Mouse (Mus musculus) CH12.LX (cell line): ENCODE results near the gene Map3k20.

ENCODE experiments used
- CTCF ChIP-seq, 2 experiments: IDR thresholded peaks in 1 of 2; conservative IDR thresholded peaks in 1 of 2; 2 replicates each; pipeline ENCODE4 v1.5.1; 2011 to 2012; ENCODE audit warnings: low read depth in 2 of 2, low read length in 2 of 2, improper control_type of control experiment in 1 of 2, inconsistent platforms in 1 of 2, mild to moderate bottlenecking in 1 of 2, moderate library complexity in 1 of 2
- E2F4 ChIP-seq: IDR thresholded peaks from 2 replicates; pipeline ENCODE4 v1.6.1; 2011; ENCODE audit warnings: low read depth, low read length, improper control_type of control experiment; ENCODE audit not compliant: insufficient replicate concordance
- MAX ChIP-seq: IDR thresholded peaks from 2 replicates; pipeline ENCODE4 v1.6.1; 2011; ENCODE audit warnings: low read length, improper control_type of control experiment
- NELFE ChIP-seq: IDR thresholded peaks from 2 replicates; pipeline ENCODE4 v1.6.1; 2011; ENCODE audit warnings: low read depth, low read length, improper control_type of control experiment
- POLR2A ChIP-seq: IDR thresholded peaks from 2 replicates; pipeline ENCODE4 v1.6.1; 2011; ENCODE audit warnings: low read depth, mild to moderate bottlenecking, improper control_type of control experiment, low read length
- USF1 ChIP-seq: IDR thresholded peaks from 2 replicates; pipeline ENCODE4 v1.6.1; 2014; ENCODE audit warnings: low read depth, mild to moderate bottlenecking, inconsistent platforms, low read length, improper control_type of control experiment
- ZMIZ1 ChIP-seq: IDR thresholded peaks from 2 replicates; pipeline ENCODE4 v1.6.1; 2012; ENCODE audit warnings: low read depth, mild to moderate bottlenecking, inconsistent platforms, low read length, improper control_type of control experiment

GRCm38 (mm10) chr2:72308351-72308750, 22.9 kb downstream of the Map3k20 start:
- TF ChIP-seq CTCF (conservative IDR thresholded peaks at IDR 0.05 in 1 of 2, IDR thresholded peaks at IDR 0.05 in 1 of 2; ENCODE audit: low read depth in 2 of 2, low read length in 2 of 2) (no peak), ZMIZ1 (no peak), POLR2A (no peak), NELFE (no peak), MAX (no peak), E2F4 (no peak), USF1 (no peak)
